8 mouse cellular contexts compared by ENCODE assay signal in the genomic region with DNA sequence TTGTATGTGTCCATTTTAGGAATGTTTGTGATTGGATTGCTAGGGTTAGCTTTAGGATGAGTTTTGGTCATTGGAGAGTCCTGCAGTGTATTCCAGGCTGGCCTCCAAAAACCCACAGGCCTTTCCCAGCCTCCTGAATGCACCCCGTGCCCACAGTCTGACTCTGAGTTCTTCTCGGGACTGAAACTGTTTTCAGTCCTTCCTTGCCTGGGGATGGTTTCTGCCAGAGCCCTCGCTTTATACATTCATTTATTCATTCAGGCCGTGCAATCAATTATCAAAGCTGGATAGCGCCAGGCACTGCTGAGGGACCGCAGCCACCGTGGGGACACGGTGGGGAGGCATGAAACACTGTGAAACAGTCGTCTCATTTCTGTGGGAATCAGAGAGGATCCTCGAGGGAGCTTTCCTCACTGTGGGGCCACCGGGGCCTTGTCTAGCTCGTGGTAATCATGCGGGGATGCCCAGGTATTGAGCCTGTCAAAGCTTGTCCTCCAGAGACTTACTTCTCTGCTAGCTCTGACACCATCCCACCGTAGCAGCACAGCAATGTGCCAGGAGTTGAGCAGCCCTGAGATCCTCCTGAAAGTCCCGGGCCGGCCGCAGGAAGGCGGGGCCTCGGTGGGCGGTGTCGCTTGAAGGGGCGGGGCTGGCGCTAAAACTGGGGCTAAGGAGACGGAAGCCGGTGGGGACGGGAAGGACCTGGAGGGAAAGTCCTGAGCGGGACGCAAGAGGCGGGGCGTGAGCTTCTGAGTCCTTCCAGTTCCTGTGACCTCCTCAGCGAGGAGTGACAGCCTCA. TPM values are rescaled to one million over a fixed set of nuclear protein-coding genes. Genes with fewer than 3 reads are reported as not detected.
DNase-seq lines count a peak whose midpoint lies in the region; ATAC-seq and TF ChIP-seq lines count a peak whose summit lies in the region.

No protein-coding gene starts in this region.

- H3K27me3 ChIP-seq in CH12.LX (replicated peaks), result no peaks in the 10 kb centered on the region
- no peaks in the 10 kb centered on the region for H3K27me3 ChIP-seq in heart, postnatal 0 days (ENCODE audit: control insufficient read depth, insufficient read depth, low read length)

- peak; percentile 95 for ATAC-seq in heart, postnatal 0 days (ENCODE audit: insufficient read depth, low read depth)

- 4% methylated on average over 31 of the region's 31 CpGs for WGBS in heart, postnatal 0 days

- no peak for TF ChIP-seq CTCF in CH12.LX (conservative IDR thresholded peaks at IDR 0.05 in 1 of 2, IDR thresholded peaks at IDR 0.05 in 1 of 2; ENCODE audit: low read depth in 2 of 2, low read length in 2 of 2)
- TF ChIP-seq CTCF in heart, postnatal 0 days (IDR thresholded peaks at IDR 0.05; ENCODE audit: low read depth), result no peak

- DNase-seq in CH12.LX (ENCODE audit: extremely low read depth), result peak; percentile 97
- DNase-seq in adrenal gland, postnatal 25 days, result peak; percentile 95
- peak; percentile 70 for DNase-seq in fibroblast of lung, adult 2 months (ENCODE audit: low read depth)
- DNase-seq in heart, postnatal 0 days (ENCODE audit: low spot score), result peak; percentile 96
- peak; percentile 96 to 98 for DNase-seq in kidney, postnatal 25 days
- peak; percentile 95 for DNase-seq in lung, postnatal 14 days
- DNase-seq in ovary, postnatal 14 days (ENCODE audit: low spot score), result peak; percentile 89
- peak; percentile 95 to 96 for DNase-seq in thymus, postnatal 36 days

- no peaks in the 10 kb centered on the region for H3K9me3 ChIP-seq in CH12.LX (replicated peaks; ENCODE audit: low read length)
- no peaks in the 10 kb centered on the region for H3K9me3 ChIP-seq in heart, postnatal 0 days (replicated peaks; ENCODE audit: control insufficient read depth, low read length)

- H3K4me1 ChIP-seq in CH12.LX (ENCODE audit: control insufficient read depth in 1 of 2, insufficient read depth in 2 of 2), result peaks cover 0 to 45% of the 10 kb centered on the region in 2 experiments; a peak in 2 of 4 replicates
- no peaks in the 10 kb centered on the region; the same call in 1 of the 2 replicates for H3K4me1 ChIP-seq in heart, postnatal 0 days (ENCODE audit: control insufficient read depth, insufficient read depth)

- H3K4me2 ChIP-seq in CH12.LX (ENCODE audit: insufficient read depth, low read depth, poor library complexity, severe bottlenecking), result peak overlapping the region; percentile 62
- peak overlapping the region; percentile 89 for H3K4me2 ChIP-seq in heart, postnatal 0 days (ENCODE audit: low read depth, low read length)

- in situ Hi-C loops in CH12.LX (cut with MboI; ENCODE audit: low pct_ligation_motif_present, low pct_unique_long_range_greater_than_20kb, low sequenced_read_pairs), result loop anchor here (25.0 kb wide), 1 partner anchor 837 kb away; a partner anchor contains a TSS

- H3K9ac ChIP-seq in CH12.LX (ENCODE audit: insufficient read depth, low read depth), result peak overlapping the region; percentile 87; the same call in 1 of the 2 replicates
- peak overlapping the region; percentile 75 for H3K9ac ChIP-seq in heart, postnatal 0 days (replicated peaks; ENCODE audit: low read depth, low read length)

- TF ChIP-seq RAD21 in CH12.LX (IDR thresholded peaks at IDR 0.05; ENCODE audit: low read depth, low read length), result no peak; the same call in 1 of the 2 replicates

- H3K36me3 ChIP-seq in CH12.LX (replicated peaks in 1 of 2; ENCODE audit: control insufficient read depth in 1 of 2, insufficient read depth in 1 of 2, low read length in 1 of 2), result peaks cover 8 to 34% of the 10 kb centered on the region in 2 experiments
- H3K36me3 ChIP-seq in heart, postnatal 0 days (replicated peaks; ENCODE audit: control insufficient read depth, insufficient read depth, low read length), result peaks cover 11% of the 10 kb centered on the region; the same call in 1 of the 2 replicates

- peak overlapping the region; percentile 76 to 81 (median 77) for H3K4me3 ChIP-seq in CH12.LX (replicated peaks in 1 of 3; ENCODE audit: low read depth in 2 of 3, low read length in 2 of 3, poor library complexity in 1 of 3)
- H3K4me3 ChIP-seq in heart, postnatal 0 days (ENCODE audit: low read depth, low read length), result peak overlapping the region; percentile 63

- TF ChIP-seq EP300 in CH12.LX (IDR thresholded peaks at IDR 0.05; ENCODE audit: low read length), result no peak; the same call in 1 of the 2 replicates
- no peak for TF ChIP-seq EP300 in heart, postnatal 0 days (IDR thresholded peaks at IDR 0.05; ENCODE audit: low read depth)

- H3K79me2 ChIP-seq in CH12.LX (replicated peaks; ENCODE audit: control insufficient read depth, extremely low read depth, insufficient read depth, poor library complexity, severe bottlenecking), result no peaks in the 10 kb centered on the region

- peak overlapping the region; percentile 5; the same call in 1 of the 2 replicates for H3K27ac ChIP-seq in CH12.LX (ENCODE audit: insufficient read depth, low read depth)
- peak overlapping the region; percentile 83 for H3K27ac ChIP-seq in heart, postnatal 0 days (ENCODE audit: low read depth)

- dilution Hi-C loops in CH12.LX (cut with MboI; ENCODE audit: extremely low pct_ligation_motif_present, extremely low pct_unique_long_range_greater_than_20kb, low sequenced_read_pairs), result no loop called here

- peak; percentile 93 for TF ChIP-seq POLR2A in CH12.LX (IDR thresholded peaks at IDR 0.05; ENCODE audit: low read depth, low read length)

TF ChIP-seq in CH12.LX, 34 proteins besides CTCF, POLR2A, EP300 and RAD21 (continues in another document):
- TF ChIP-seq MXI1 (IDR thresholded peaks at IDR 0.05; ENCODE audit: low read depth, low read length) (peak; percentile 80), MAX (IDR thresholded peaks at IDR 0.05; ENCODE audit: low read length) (peak; percentile 35; the same call in 1 of the 2 replicates), HCFC1 (IDR thresholded peaks at IDR 0.05; ENCODE audit: low read depth, low read length) (peak; percentile 83), POLR2AphosphoS2 (IDR thresholded peaks at IDR 0.05; ENCODE audit: low read depth, low read length) (peak; percentile 36; the same call in 1 of the 2 replicates), KAT2A (IDR thresholded peaks at IDR 0.05; ENCODE audit: insufficient replicate concordance, low read length) (0 out of 2 replicates have a peak, but pooled peaks have one; percentile 6), TBP (conservative IDR thresholded peaks at IDR 0.05; ENCODE audit: low read depth, low read length) (peak; percentile 67), JUN (IDR thresholded peaks at IDR 0.05; ENCODE audit: insufficient read depth, low read depth, low read length) (no peak), ZNF384 (IDR thresholded peaks at IDR 0.05; ENCODE audit: low read depth, low read length) (no peak), MAFK (IDR thresholded peaks at IDR 0.05; ENCODE audit: insufficient replicate concordance, low read length) (no peak), USF1 (IDR thresholded peaks at IDR 0.05; ENCODE audit: low read depth, low read length) (no peak), CHD2 (IDR thresholded peaks at IDR 0.05; ENCODE audit: low read length) (no peak), NELFE (IDR thresholded peaks at IDR 0.05; ENCODE audit: low read depth, low read length) (peak; percentile 37; the same call in 1 of the 2 replicates), MYC (IDR thresholded peaks at IDR 0.05; ENCODE audit: low read depth, low read length) (no peak), SIN3A (IDR thresholded peaks at IDR 0.05; ENCODE audit: low read length) (peak; percentile 51; the same call in 1 of the 2 replicates), BHLHE40 (IDR thresholded peaks at IDR 0.05; ENCODE audit: low read depth, low read length) (peak; percentile 22; the same call in 1 of the 2 replicates), RCOR1 (conservative IDR thresholded peaks at IDR 0.05; ENCODE audit: low read depth, low read length) (no peak), IRF4 (IDR thresholded peaks at IDR 0.05; ENCODE audit: low read depth, low read length) (no peak; the same call in 1 of the 2 replicates), E2F4 (IDR thresholded peaks at IDR 0.05; ENCODE audit: insufficient replicate concordance, low read depth, low read length) (peak; percentile 16; the same call in 1 of the 2 replicates), ELF1 (IDR thresholded peaks at IDR 0.05; ENCODE audit: low read depth, low read length) (peak; percentile 84), USF2 (conservative IDR thresholded peaks at IDR 0.05; ENCODE audit: low read depth, low read length) (no peak), ETS1 (conservative IDR thresholded peaks at IDR 0.05; ENCODE audit: low read depth, low read length) (peak; percentile 23; the same call in 1 of the 2 replicates), ZKSCAN1 (IDR thresholded peaks at IDR 0.05; ENCODE audit: borderline replicate concordance, low read depth, low read length) (no peak), JUND (conservative IDR thresholded peaks at IDR 0.05; ENCODE audit: low read depth, low read length) (no peak), SMC3 (IDR thresholded peaks at IDR 0.05; ENCODE audit: low read depth, low read length) (no peak), UBTF (IDR thresholded peaks at IDR 0.05; ENCODE audit: low read depth, low read length) (no peak), TCF12 (IDR thresholded peaks at IDR 0.05; ENCODE audit: low read depth, low read length) (peak; percentile 66)

RNA-seq across cellular contexts. Expression of a gene that starts 10.4 kb away (rescaled TPM):
- 48.8 and 59.5 TPM in 2 replicates for total RNA-seq in CH12.LX (2012; rRNA removed)
- total RNA-seq in CH12.LX (2014; rRNA removed), result 123 and 129 TPM in 2 replicates
- 52.0 and 57.6 TPM in 2 replicates for polyA plus RNA-seq in CH12.LX (2012; ENCODE audit: insufficient read length, low read depth)
- 53.0 and 70.8 TPM in 2 replicates for total RNA-seq in adrenal gland, postnatal 25 days (2021)
- 80.4 and 110 TPM in 2 replicates for total RNA-seq in heart, postnatal 0 days (2014; rRNA removed; ENCODE audit: low replicate concordance)
- polyA plus RNA-seq in heart, postnatal 0 days (2015; fragmentation: Nextera tagmentation; extraction: Ambion mirVana), result 81.6 and 84.0 TPM in 2 replicates

RNA-seq across cellular contexts. Expression of a gene that starts 22.9 kb away (rescaled TPM):
- total RNA-seq in CH12.LX (2012; rRNA removed) (156 and 180 TPM in 2 replicates), CH12.LX (2014; rRNA removed) (111 and 126 TPM in 2 replicates)
- polyA plus RNA-seq in CH12.LX (2012; ENCODE audit: insufficient read length, low read depth), result 262 and 284 TPM in 2 replicates
- 100 and 102 TPM in 2 replicates for total RNA-seq in adrenal gland, postnatal 25 days (2021)
- 116 and 121 TPM in 2 replicates for total RNA-seq in heart, postnatal 0 days (2014; rRNA removed; ENCODE audit: low replicate concordance)
- 24.6 and 26.2 TPM in 2 replicates for polyA plus RNA-seq in heart, postnatal 0 days (2015; fragmentation: Nextera tagmentation; extraction: Ambion mirVana)

RNA-seq across cellular contexts. Expression of a gene that starts 49.5 kb away (rescaled TPM):
- total RNA-seq in CH12.LX (2012; rRNA removed) (77.2 and 87.1 TPM in 2 replicates), CH12.LX (2014; rRNA removed) (78.9 and 79.3 TPM in 2 replicates)
- polyA plus RNA-seq in CH12.LX (2012; ENCODE audit: insufficient read length, low read depth), result 70.0 and 77.0 TPM in 2 replicates
- total RNA-seq in adrenal gland, postnatal 25 days (2021), result 108 and 124 TPM in 2 replicates
- 60.4 and 63.6 TPM in 2 replicates for total RNA-seq in heart, postnatal 0 days (2014; rRNA removed; ENCODE audit: low replicate concordance)
- polyA plus RNA-seq in heart, postnatal 0 days (2015; fragmentation: Nextera tagmentation; extraction: Ambion mirVana), result 36.4 and 38.3 TPM in 2 replicates

Comparison
In these comparisons a context has a peak if more than half of its experiments do, and no peak if none do; other contexts are left out.
1. Peak in every context shown above with its lines: DNase-seq, ATAC-seq, H3K4me3 ChIP-seq and H3K27ac ChIP-seq.